In genomic region chr10:52232196-52233176, GRCm38 (mm10) we compare ENCODE assay signal across 7 mouse cellular contexts. TPM values are rescaled to one million over a fixed set of nuclear protein-coding genes. Genes with fewer than 3 reads are reported as not detected.
A peak's percentile ranks its signal among the peaks of the same experiment; 100 is the strongest.
DNase-seq lines count a peak whose midpoint lies in the region; ATAC-seq and TF ChIP-seq lines count a peak whose summit lies in the region.

No protein-coding gene starts in this region.

- H3K27ac ChIP-seq in heart, embryonic 16.5 days (ENCODE audit: low read length): no peak overlapping the region

- peak overlapping the region; percentile 90 for H3K9ac ChIP-seq in heart, embryonic 16.5 days (ENCODE audit: low read length)

- peak overlapping the region; percentile 95 for H3K4me2 ChIP-seq in heart, embryonic 16.5 days (ENCODE audit: low read depth, low read length)

- no peak; the same call in 1 of the 2 replicates for TF ChIP-seq CTCF in E14TG2a.4 (conservative IDR thresholded peaks at IDR 0.05; ENCODE audit: low read length)

- 10% methylated on average over 21 of the region's 21 CpGs for WGBS in heart, embryonic 16.5 days

- H3K27me3 ChIP-seq in E14TG2a.4 (ENCODE audit: insufficient read depth, low read length): no peaks in the 10 kb centered on the region
- H3K27me3 ChIP-seq in heart, embryonic 16.5 days (ENCODE audit: control insufficient read depth, insufficient read depth, low read length): no peaks in the 10 kb centered on the region

- H3K36me3 ChIP-seq in E14TG2a.4 (ENCODE audit: insufficient read depth, low read length): peaks cover 4% of the 10 kb centered on the region; the same call in 1 of the 2 replicates
- H3K36me3 ChIP-seq in heart, embryonic 16.5 days (ENCODE audit: control insufficient read depth, insufficient read depth): no peaks in the 10 kb centered on the region

- DNase-seq in T-cell, adult 2 months (ENCODE audit: low spot score): peak; percentile 1
- peak; percentile 72 for DNase-seq in embryo, embryonic 11 days
- DNase-seq in kidney, postnatal 10 days: peak; percentile 70
- DNase-seq in lung, postnatal 25 days (ENCODE audit: low spot score): peak; percentile 46
- DNase-seq in right cerebral cortex, postnatal 4 days: peak; percentile 25

- peak overlapping the region; percentile 92 for H3K4me3 ChIP-seq in E14TG2a.4 (replicated peaks; ENCODE audit: low read length)
- H3K4me3 ChIP-seq in heart, embryonic 16.5 days (ENCODE audit: low read length): peak overlapping the region; percentile 91

- H3K9me3 ChIP-seq in E14TG2a.4 (ENCODE audit: low read length): no peaks in the 10 kb centered on the region
- no peaks in the 10 kb centered on the region for H3K9me3 ChIP-seq in heart, embryonic 16.5 days (replicated peaks; ENCODE audit: control insufficient read depth, low read length)

- peaks cover 48% of the 10 kb centered on the region for H3K4me1 ChIP-seq in E14TG2a.4 (replicated peaks; ENCODE audit: low read depth, low read length)
- H3K4me1 ChIP-seq in heart, embryonic 16.5 days (ENCODE audit: control insufficient read depth, insufficient read depth, low read length): peaks cover 6% of the 10 kb centered on the region

- no peak for ATAC-seq in heart, embryonic 16.5 days (replicated peaks; ENCODE audit: extremely low read depth, insufficient read depth, low FRiP score)

RNA-seq across cellular contexts. Expression of gene Dcbld1, which starts 0.9 kb away (rescaled TPM):
- polyA plus RNA-seq in heart, embryonic 16.5 days (2015; fragmentation: Nextera tagmentation; extraction: Ambion mirVana): 8.8 and 9.8 TPM in 2 replicates

RNA-seq across cellular contexts. Expression of gene Ros1, which starts 37.4 kb away (rescaled TPM):
- not detected in 2 replicates for polyA plus RNA-seq in heart, embryonic 16.5 days (2015; fragmentation: Nextera tagmentation; extraction: Ambion mirVana)

Comparison
In these comparisons a context has a peak if more than half of its experiments do, and no peak if none do; other contexts are left out.
1. DNase-seq: peak in every context shown above with its lines; median percentile 72 in embryo, embryonic 11 days; 70 in kidney, postnatal 10 days; 46 in lung, postnatal 25 days; 25 in right cerebral cortex, postnatal 4 days; 1 in T-cell, adult 2 months.